Mouse (Mus musculus): ENCODE results near the gene 4931414P19Rik. TPM values are rescaled to one million over a fixed set of nuclear protein-coding genes. Genes with fewer than 3 reads are reported as not detected.

4931414P19Rik gene
- total RNA-seq, 1 experiment = 4.8 TPM

DNA sequence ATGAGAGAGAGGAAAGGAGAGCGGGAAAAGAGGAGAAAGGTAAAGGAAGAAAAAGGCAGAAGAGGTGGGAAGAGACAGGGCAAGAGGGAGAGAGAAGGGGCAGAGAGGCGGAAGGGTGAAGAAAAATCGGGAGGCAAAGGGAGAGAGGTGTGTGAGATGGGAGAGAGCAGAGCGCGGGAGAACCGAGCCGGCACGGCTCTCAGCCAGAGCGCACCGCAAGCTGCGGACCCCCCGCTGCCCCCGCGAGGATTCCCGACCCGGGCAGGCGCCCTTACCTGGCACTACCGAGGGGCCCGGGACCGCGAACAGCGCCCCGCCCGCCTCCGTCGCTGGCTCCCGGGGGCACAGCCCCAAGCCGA is 35.1 kb upstream of the 4931414P19Rik start, which contains the start of gene Gm17606:
Gm17606 (plus strand) TSS at position 7 of the 359 bp plus-strand sequence.
- Histone ChIP-seq H3K27ac (ENCODE audit: insufficient read depth, low read depth, low read length, poor library complexity, severe bottlenecking) (no peak within 1 kb of the TSS), H3K36me3 (ENCODE audit: control insufficient read depth, insufficient read depth, low read length, poor library complexity, severe bottlenecking) (peaks cover 36% of the 10 kb centered on the region), H3K9me3 (ENCODE audit: control insufficient read depth, insufficient read depth, low read depth, low read length) (no peaks in the 10 kb centered on the region), H3K4me3 (ENCODE audit: insufficient read depth in 1 of 2, low read depth in 1 of 2, low read length in 2 of 2, poor library complexity in 1 of 2, severe bottlenecking in 1 of 2) (peak within 1 kb of the TSS; percentile 84 to 92), H3K4me1 (ENCODE audit: control insufficient read depth in 2 of 2, insufficient read depth in 2 of 2, low read length in 2 of 2, poor library complexity in 1 of 2) (peaks cover 0 to 19% of the 10 kb centered on the region in 2 experiments; a peak in 2 of 4 replicates), H3K9ac (ENCODE audit: insufficient read depth, low read depth, low read length, poor library complexity, severe bottlenecking) (peak within 1 kb of the TSS; percentile 86)
- DNase-seq (ENCODE audit: low read depth, low spot score) = no peak
- TF ChIP-seq ZC3H11A (IDR thresholded peaks at IDR 0.05; ENCODE audit: borderline replicate concordance, low read depth, low read length) (no peak), ZNF384 (IDR thresholded peaks at IDR 0.05; ENCODE audit: low read depth, low read length) (no peak), HCFC1 (IDR thresholded peaks at IDR 0.05; ENCODE audit: borderline replicate concordance, insufficient read depth, low read length) (no peak), MAFK (IDR thresholded peaks at IDR 0.05; ENCODE audit: insufficient read depth, low read depth, low read length) (no peak), CHD2 (IDR thresholded peaks at IDR 0.05; ENCODE audit: low read depth, low read length) (no peak)
- in situ Hi-C loops (cut with MboI; ENCODE audit: low sequenced_read_pairs in 2 of 2, unreplicated experiment in 2 of 2) = loop anchor here in 1 of 2 experiments (25.0 kb wide), 1 partner anchor 579 kb away; no protein-coding TSS in a partner anchor

DNA sequence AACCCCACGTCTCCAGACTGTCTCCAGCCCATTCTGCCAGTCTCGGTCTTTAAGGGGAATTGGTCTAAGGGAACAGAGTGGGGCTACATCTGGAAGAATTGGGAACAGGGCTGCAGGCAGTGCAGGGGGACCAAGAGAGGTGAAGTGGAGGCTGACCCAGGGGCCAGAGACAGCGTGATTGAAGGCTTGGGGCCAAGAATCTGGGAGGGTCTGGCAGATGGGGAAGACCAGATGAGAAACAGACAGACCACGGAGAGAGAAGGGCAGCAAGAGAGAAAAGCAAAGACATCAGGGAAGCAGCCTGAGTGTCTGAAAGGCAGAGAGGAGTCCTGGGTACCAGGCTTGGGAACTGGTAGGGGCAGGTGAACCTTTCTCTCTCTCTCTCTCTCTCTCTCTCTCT is 34.3 kb upstream of the 4931414P19Rik start:
- Histone ChIP-seq H3K4me3 (ENCODE audit: insufficient read depth in 1 of 2, low read depth in 1 of 2, low read length in 2 of 2, poor library complexity in 1 of 2, severe bottlenecking in 1 of 2) (no peak overlapping the region), H3K9ac (ENCODE audit: insufficient read depth, low read depth, low read length, poor library complexity, severe bottlenecking) (no peak overlapping the region), H3K36me3 (ENCODE audit: control insufficient read depth, insufficient read depth, low read length, poor library complexity, severe bottlenecking) (peaks cover 28% of the 10 kb centered on the region), H3K4me1 (ENCODE audit: control insufficient read depth in 2 of 2, insufficient read depth in 2 of 2, low read length in 2 of 2, poor library complexity in 1 of 2) (peaks cover 0 to 14% of the 10 kb centered on the region in 2 experiments; a peak in 2 of 4 replicates), H3K9me3 (ENCODE audit: control insufficient read depth, insufficient read depth, low read depth, low read length) (no peaks in the 10 kb centered on the region), H3K27ac (ENCODE audit: insufficient read depth, low read depth, low read length, poor library complexity, severe bottlenecking) (no peak overlapping the region)
- DNase-seq (ENCODE audit: low read depth, low spot score) = no peak
- in situ Hi-C loops (cut with MboI; ENCODE audit: low sequenced_read_pairs in 2 of 2, unreplicated experiment in 2 of 2) = loop anchor here in 1 of 2 experiments (25.0 kb wide), 1 partner anchor 578 kb away; no protein-coding TSS in a partner anchor
- TF ChIP-seq MAFK (IDR thresholded peaks at IDR 0.05; ENCODE audit: insufficient read depth, low read depth, low read length) = no peak
- no peak for TF ChIP-seq ZC3H11A (IDR thresholded peaks at IDR 0.05; ENCODE audit: borderline replicate concordance, low read depth, low read length)
- no peak for TF ChIP-seq HCFC1 (IDR thresholded peaks at IDR 0.05; ENCODE audit: borderline replicate concordance, insufficient read depth, low read length)
- TF ChIP-seq ZNF384 (IDR thresholded peaks at IDR 0.05; ENCODE audit: low read depth, low read length) = no peak
- no peak for TF ChIP-seq CHD2 (IDR thresholded peaks at IDR 0.05; ENCODE audit: low read depth, low read length)

DNA sequence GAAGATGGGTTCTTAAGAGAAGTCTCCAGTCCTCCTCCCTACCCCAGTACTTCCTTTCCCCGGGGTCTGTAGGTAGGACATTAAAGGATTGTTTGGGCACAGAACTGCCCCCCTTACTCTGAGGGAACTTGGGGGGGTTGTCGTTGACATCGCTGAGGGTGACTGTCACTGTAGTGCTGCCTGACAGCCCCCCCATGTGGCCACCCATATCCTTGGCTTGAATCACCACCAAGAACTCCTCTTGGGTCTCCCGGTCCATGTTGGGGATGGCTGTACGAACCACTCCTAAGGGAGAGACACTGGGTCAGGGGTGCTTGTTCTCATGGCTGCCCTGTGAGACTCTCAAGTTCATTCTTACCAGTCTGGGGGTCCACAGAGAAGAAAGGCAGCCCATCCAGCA is 32.4 kb upstream of the 4931414P19Rik start:
- peaks cover 11% of the 10 kb centered on the region for H3K36me3 ChIP-seq (ENCODE audit: control insufficient read depth, insufficient read depth, low read length, poor library complexity, severe bottlenecking)
- H3K4me1 ChIP-seq (ENCODE audit: control insufficient read depth in 2 of 2, insufficient read depth in 2 of 2, low read length in 2 of 2, poor library complexity in 1 of 2) = peaks cover 0 to 7% of the 10 kb centered on the region in 2 experiments; a peak in 1 of 4 replicates
- no peak overlapping the region for H3K9ac ChIP-seq (ENCODE audit: insufficient read depth, low read depth, low read length, poor library complexity, severe bottlenecking)
- DNase-seq (ENCODE audit: low read depth, low spot score) = no peak
- no peaks in the 10 kb centered on the region for H3K9me3 ChIP-seq (ENCODE audit: control insufficient read depth, insufficient read depth, low read depth, low read length)
- in situ Hi-C loops (cut with MboI; ENCODE audit: low sequenced_read_pairs in 2 of 2, unreplicated experiment in 2 of 2) = loop anchor here in 1 of 2 experiments (25.0 kb wide), 1 partner anchor 576 kb away; no protein-coding TSS in a partner anchor
- no peak overlapping the region for H3K27ac ChIP-seq (ENCODE audit: insufficient read depth, low read depth, low read length, poor library complexity, severe bottlenecking)
- H3K4me3 ChIP-seq (ENCODE audit: insufficient read depth in 1 of 2, low read depth in 1 of 2, low read length in 2 of 2, poor library complexity in 1 of 2, severe bottlenecking in 1 of 2) = no peak overlapping the region
- TF ChIP-seq HCFC1 (IDR thresholded peaks at IDR 0.05; ENCODE audit: borderline replicate concordance, insufficient read depth, low read length) (no peak), ZNF384 (IDR thresholded peaks at IDR 0.05; ENCODE audit: low read depth, low read length) (no peak), ZC3H11A (IDR thresholded peaks at IDR 0.05; ENCODE audit: borderline replicate concordance, low read depth, low read length) (no peak), MAFK (IDR thresholded peaks at IDR 0.05; ENCODE audit: insufficient read depth, low read depth, low read length) (no peak), CHD2 (IDR thresholded peaks at IDR 0.05; ENCODE audit: low read depth, low read length) (no peak)

DNA sequence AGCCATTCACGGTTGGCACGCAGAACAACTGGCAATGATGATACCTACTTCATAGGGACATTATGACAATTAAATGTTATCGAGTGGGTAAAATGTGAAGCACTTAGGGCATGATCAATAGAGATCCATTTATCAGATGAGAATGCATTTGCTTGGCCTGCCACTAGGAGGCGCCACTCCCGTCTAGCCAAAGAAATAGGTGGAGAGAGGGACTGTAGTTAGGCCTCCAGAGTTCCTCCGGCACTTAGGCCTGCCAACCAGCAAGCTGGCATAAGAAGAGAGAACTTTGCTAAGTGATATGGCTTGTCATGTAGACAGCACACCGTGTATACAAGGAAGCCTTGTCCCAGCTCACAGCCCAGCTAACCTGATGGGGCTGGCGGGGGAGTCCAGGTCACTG is 31.2 kb upstream of the 4931414P19Rik start:
- in situ Hi-C loops (cut with MboI; ENCODE audit: low sequenced_read_pairs in 2 of 2, unreplicated experiment in 2 of 2) = loop anchor here in 1 of 2 experiments (25.0 kb wide), 1 partner anchor 575 kb away; no protein-coding TSS in a partner anchor

More for the DNA sequence above, 31.2 kb upstream of the 4931414P19Rik start:
- no peak for TF ChIP-seq ZC3H11A (IDR thresholded peaks at IDR 0.05; ENCODE audit: borderline replicate concordance, low read depth, low read length)
- TF ChIP-seq ZNF384 (IDR thresholded peaks at IDR 0.05; ENCODE audit: low read depth, low read length) = no peak
- no peak for TF ChIP-seq HCFC1 (IDR thresholded peaks at IDR 0.05; ENCODE audit: borderline replicate concordance, insufficient read depth, low read length)
- no peak for TF ChIP-seq CHD2 (IDR thresholded peaks at IDR 0.05; ENCODE audit: low read depth, low read length)
- no peak for TF ChIP-seq MAFK (IDR thresholded peaks at IDR 0.05; ENCODE audit: insufficient read depth, low read depth, low read length)
- Histone ChIP-seq H3K36me3 (ENCODE audit: control insufficient read depth, insufficient read depth, low read length, poor library complexity, severe bottlenecking) (peaks cover 4% of the 10 kb centered on the region; the same call in 1 of the 2 replicates), H3K4me1 (ENCODE audit: control insufficient read depth in 2 of 2, insufficient read depth in 2 of 2, low read length in 2 of 2, poor library complexity in 1 of 2) (peaks cover 0 to 9% of the 10 kb centered on the region in 2 experiments; a peak in 1 of 4 replicates), H3K27ac (ENCODE audit: insufficient read depth, low read depth, low read length, poor library complexity, severe bottlenecking) (no peak overlapping the region), H3K9me3 (ENCODE audit: control insufficient read depth, insufficient read depth, low read depth, low read length) (no peaks in the 10 kb centered on the region), H3K9ac (ENCODE audit: insufficient read depth, low read depth, low read length, poor library complexity, severe bottlenecking) (peak overlapping the region; percentile 12; the same call in 1 of the 2 replicates), H3K4me3 (ENCODE audit: insufficient read depth in 1 of 2, low read depth in 1 of 2, low read length in 2 of 2, poor library complexity in 1 of 2, severe bottlenecking in 1 of 2) (no peak overlapping the region)
- peak; percentile 58 for DNase-seq (ENCODE audit: low read depth, low spot score)
